24 mouse cellular contexts compared by ENCODE assay signal in genomic region chr17:63422685-63423084, GRCm38 (mm10).
DNase-seq lines count a peak whose midpoint lies in the region; ATAC-seq and TF ChIP-seq lines count a peak whose summit lies in the region.
"Had no signal": no experiment of that assay in that cellular context is flagged by ENCODE, and none has a peak within 500 bp of the region (broad histone marks: within the 10 kb centered on the region; RNA-seq: fewer than 3 reads in every experiment).

No protein-coding gene starts in this region.

- H3K9ac ChIP-seq in ES-Bruce4 (ENCODE audit: low read depth, poor library complexity, severe bottlenecking) (no peak overlapping the region), ES-E14 (ENCODE audit: insufficient read depth, low read depth, low read length, poor library complexity, severe bottlenecking) (no peak overlapping the region)
- H3K9ac ChIP-seq in heart, embryonic 12.5 days, result no peak overlapping the region
- H3K9ac ChIP-seq: forebrain, embryonic 13.5 days; heart, embryonic 15.5 days; hindbrain, embryonic 13.5 days had no signal

- no peak overlapping the region for H3K27ac ChIP-seq in ES-Bruce4 (ENCODE audit: insufficient read depth, low read length)
- no peak overlapping the region for H3K27ac ChIP-seq in ES-E14 (ENCODE audit: insufficient read depth, low read depth, low read length, poor library complexity, severe bottlenecking)
- H3K27ac ChIP-seq in heart, embryonic 12.5 days (ENCODE audit: poor library complexity, severe bottlenecking), result no peak overlapping the region
- H3K27ac ChIP-seq: embryonic facial prominence, embryonic 10.5 days; forebrain, embryonic 13.5 days; heart, embryonic 10.5 days; heart, embryonic 15.5 days; hindbrain, embryonic 13.5 days; hindbrain, postnatal 0 days had no signal

- H3K4me2 ChIP-seq in heart, embryonic 12.5 days, result no peak overlapping the region
- H3K4me2 ChIP-seq: forebrain, embryonic 13.5 days; heart, embryonic 15.5 days; hindbrain, embryonic 13.5 days had no signal

- H3K9me3 ChIP-seq in ES-Bruce4 (replicated peaks; ENCODE audit: control insufficient read depth, insufficient read depth, low read length, poor library complexity, severe bottlenecking), result no peaks in the 10 kb centered on the region
- H3K9me3 ChIP-seq in ES-E14 (ENCODE audit: control insufficient read depth, insufficient read depth, low read depth, low read length), result no peaks in the 10 kb centered on the region
- peaks cover 4% of the 10 kb centered on the region; the same call in 1 of the 2 replicates for H3K9me3 ChIP-seq in heart, embryonic 12.5 days (replicated peaks)
- H3K9me3 ChIP-seq: embryonic facial prominence, embryonic 10.5 days; forebrain, embryonic 13.5 days; heart, embryonic 10.5 days; heart, embryonic 15.5 days; hindbrain, embryonic 13.5 days had no signal

- TF ChIP-seq CTCF in ES-Bruce4 (IDR thresholded peaks at IDR 0.05; ENCODE audit: low read depth, low read length), result no peak

- H3K36me3 ChIP-seq in ES-Bruce4 (ENCODE audit: control insufficient read depth, insufficient read depth, low read length, poor library complexity, severe bottlenecking), result no peaks in the 10 kb centered on the region
- H3K36me3 ChIP-seq in ES-E14 (ENCODE audit: control insufficient read depth, insufficient read depth, low read length, poor library complexity, severe bottlenecking), result no peaks in the 10 kb centered on the region
- H3K36me3 ChIP-seq in heart, embryonic 12.5 days, result peaks cover 4% of the 10 kb centered on the region
- H3K36me3 ChIP-seq: heart, embryonic 15.5 days; hindbrain, embryonic 13.5 days had no signal

- H3K4me1 ChIP-seq in ES-Bruce4 (ENCODE audit: control insufficient read depth, insufficient read depth, low read length), result no peaks in the 10 kb centered on the region
- peaks cover 0 to 4% of the 10 kb centered on the region in 2 experiments; a peak in 1 of 4 replicates for H3K4me1 ChIP-seq in ES-E14 (ENCODE audit: control insufficient read depth in 2 of 2, insufficient read depth in 2 of 2, low read length in 2 of 2, poor library complexity in 1 of 2)
- H3K4me1 ChIP-seq in heart, embryonic 12.5 days (replicated peaks), result no peaks in the 10 kb centered on the region; the same call in 1 of the 2 replicates
- H3K4me1 ChIP-seq: embryonic facial prominence, embryonic 10.5 days; forebrain, embryonic 13.5 days; heart, embryonic 10.5 days; heart, embryonic 15.5 days; hindbrain, embryonic 13.5 days had no signal

- ATAC-seq in megakaryocyte, adult 5-6 weeks (ENCODE audit: poor library complexity, severe bottlenecking), result peak; percentile 43; the same call in 1 of the 2 replicates
- no peak for ATAC-seq in heart, embryonic 12.5 days (ENCODE audit: insufficient number of reproducible peaks, low FRiP score)
- ATAC-seq: CD4-positive, CD25-positive, alpha-beta regulatory T cell, adult 4 months; forebrain, embryonic 13.5 days; hindbrain, postnatal 0 days had no signal

- WGBS in heart, embryonic 12.5 days, result 80% methylated on average over 5 of the region's 5 CpGs

- no peak for TF ChIP-seq POLR2A in ES-Bruce4 (IDR thresholded peaks at IDR 0.05; ENCODE audit: insufficient read depth, low read length)

- DNase-seq in ES-E14 (ENCODE audit: low read depth, low spot score), result no peak
- peak; percentile 51 for DNase-seq in brain, adult 2 months (ENCODE audit: low read depth, low spot score)
- no peak for DNase-seq in urinary bladder, postnatal 4 days (ENCODE audit: low spot score in 2 of 2)
- no peak for DNase-seq in spleen, postnatal 4 days (ENCODE audit: low spot score in 2 of 2)
- DNase-seq: adrenal gland, postnatal 10 days; B cell, adult 2 months; cerebellum, adult 18-20 months; cerebellum, adult 9-11 months; cerebellum, postnatal 36 days; gastrocnemius, postnatal 25 days; heart, adult 18-20 months; heart, postnatal 14 days; kidney, adult 11 months; kidney, adult 9 months had no signal

- in situ Hi-C loops in ES-E14 (cut with MboI; ENCODE audit: low sequenced_read_pairs in 2 of 2, unreplicated experiment in 2 of 2), result no loop called here

- TF ChIP-seq EP300 in ES-Bruce4 (IDR thresholded peaks at IDR 0.05; ENCODE audit: insufficient read depth, low read depth, low read length), result 0 out of 2 replicates have a peak, but pooled peaks have one; percentile 43

- H3K27me3 ChIP-seq in ES-Bruce4 (ENCODE audit: control insufficient read depth, insufficient read depth, low read length, poor library complexity, severe bottlenecking), result no peaks in the 10 kb centered on the region
- H3K27me3 ChIP-seq in heart, embryonic 12.5 days (replicated peaks), result no peaks in the 10 kb centered on the region
- H3K27me3 ChIP-seq: forebrain, embryonic 13.5 days; heart, embryonic 15.5 days; hindbrain, embryonic 13.5 days had no signal

- H3K4me3 ChIP-seq in ES-Bruce4 (ENCODE audit: low read depth, low read length) (no peak overlapping the region), ES-E14 (ENCODE audit: insufficient read depth in 1 of 2, low read depth in 1 of 2, low read length in 2 of 2, poor library complexity in 1 of 2, severe bottlenecking in 1 of 2) (no peak overlapping the region)
- H3K4me3 ChIP-seq in heart, embryonic 12.5 days, result no peak overlapping the region
- H3K4me3 ChIP-seq: embryonic facial prominence, embryonic 10.5 days; forebrain, embryonic 13.5 days; heart, embryonic 10.5 days; heart, embryonic 15.5 days; hindbrain, embryonic 13.5 days had no signal

TF ChIP-seq in ES-E14, 5 proteins besides CTCF, POLR2A, EP300 and RAD21:
- TF ChIP-seq MAFK (IDR thresholded peaks at IDR 0.05; ENCODE audit: insufficient read depth, low read depth, low read length), result peak; percentile 80
- TF ChIP-seq ZC3H11A (IDR thresholded peaks at IDR 0.05; ENCODE audit: borderline replicate concordance, low read depth, low read length), result no peak
- no peak for TF ChIP-seq CHD2 (IDR thresholded peaks at IDR 0.05; ENCODE audit: low read depth, low read length)
- no peak for TF ChIP-seq ZNF384 (IDR thresholded peaks at IDR 0.05; ENCODE audit: low read depth, low read length)
